Mouse (Mus musculus) cerebellum, adult 18-20 months (tissue): ENCODE results near the gene Wdpcp.

Experiments used
- DNase-seq, 2 experiments: peaks; one replicate each; pipeline ENCODE4 v3.0.0; 2021

Wdpcp gene

DNA sequence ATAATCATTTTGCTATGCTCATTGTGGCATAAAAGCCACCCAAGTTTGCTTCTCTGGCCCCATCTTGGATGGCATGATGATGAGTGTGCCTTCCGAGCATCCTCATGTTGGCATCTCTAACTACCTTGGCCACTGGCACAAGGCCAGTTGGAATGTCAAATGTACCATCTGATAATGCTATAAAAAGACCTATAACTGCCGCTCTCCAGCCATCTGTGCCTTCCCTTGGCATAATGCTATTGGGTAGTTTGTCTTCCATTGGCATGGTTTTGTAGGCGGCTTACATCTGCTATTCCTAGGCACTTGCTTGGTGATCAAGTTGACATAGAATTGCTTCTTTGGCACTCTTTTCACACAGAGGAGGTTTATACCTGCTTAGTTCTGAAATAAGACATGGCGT lies 191.2 kb downstream of the Wdpcp start:
- peak; percentile 69 to 71 for DNase-seq

DNA sequence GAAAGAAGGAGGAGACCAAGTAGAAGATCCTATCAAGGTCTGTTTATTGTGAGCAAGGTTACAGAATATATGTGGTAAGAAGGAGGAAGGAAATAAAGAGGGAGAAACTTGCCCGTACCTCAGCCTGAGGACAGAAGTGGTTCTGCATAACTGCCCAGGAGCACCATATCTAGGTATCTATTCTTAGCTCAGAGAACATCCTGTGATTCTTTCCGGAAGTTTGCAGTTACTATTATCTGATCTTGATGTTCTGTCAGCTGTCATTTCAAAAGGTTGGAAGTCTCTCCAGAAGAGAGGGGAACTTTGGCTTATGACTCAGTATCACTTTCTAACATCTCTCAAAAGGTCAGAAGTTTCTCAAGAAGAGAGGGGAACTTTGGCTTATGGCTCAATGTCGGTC lies 216.8 kb downstream of the Wdpcp start:
- no peak for DNase-seq

DNA sequence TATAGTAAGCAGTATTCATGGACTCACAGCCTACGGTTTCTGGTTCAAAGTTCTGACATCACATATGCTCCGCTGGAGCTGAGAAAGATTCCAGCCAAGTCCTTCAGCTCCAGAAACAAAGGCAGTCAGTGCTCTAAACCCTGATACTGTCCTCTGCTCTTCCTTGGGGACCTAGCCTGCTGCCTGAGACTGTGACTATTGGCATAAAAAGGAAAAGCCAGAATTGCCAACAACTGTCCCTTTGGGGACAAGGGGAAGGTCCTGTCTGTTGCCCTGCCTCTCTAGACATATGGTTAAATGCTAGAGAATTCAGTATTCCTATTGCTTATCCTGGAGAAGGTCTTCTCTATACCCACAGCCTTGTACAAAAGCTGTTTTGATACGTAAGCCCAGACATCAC lies 252.9 kb downstream of the Wdpcp start:
- no peak for DNase-seq

DNA sequence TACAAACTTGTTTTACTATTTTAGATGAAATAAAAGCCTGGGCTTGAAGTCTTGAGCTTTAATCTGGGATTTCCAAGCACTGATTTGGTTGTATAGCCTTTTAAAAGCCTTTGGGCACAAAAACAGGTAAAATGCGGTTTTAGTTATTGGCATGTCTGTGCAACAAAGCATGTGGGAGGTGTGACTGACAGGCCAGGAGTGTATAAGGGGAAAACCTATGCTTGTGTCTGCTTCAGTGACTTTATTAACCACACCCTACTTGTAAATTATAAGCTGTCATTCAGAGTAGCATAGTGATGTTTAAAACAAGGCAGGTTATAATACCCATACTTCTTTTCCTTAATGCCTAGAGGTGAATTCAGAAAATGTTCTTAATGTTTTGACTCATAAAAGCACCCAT lies 254.5 kb downstream of the Wdpcp start:
- DNase-seq = no peak

DNA sequence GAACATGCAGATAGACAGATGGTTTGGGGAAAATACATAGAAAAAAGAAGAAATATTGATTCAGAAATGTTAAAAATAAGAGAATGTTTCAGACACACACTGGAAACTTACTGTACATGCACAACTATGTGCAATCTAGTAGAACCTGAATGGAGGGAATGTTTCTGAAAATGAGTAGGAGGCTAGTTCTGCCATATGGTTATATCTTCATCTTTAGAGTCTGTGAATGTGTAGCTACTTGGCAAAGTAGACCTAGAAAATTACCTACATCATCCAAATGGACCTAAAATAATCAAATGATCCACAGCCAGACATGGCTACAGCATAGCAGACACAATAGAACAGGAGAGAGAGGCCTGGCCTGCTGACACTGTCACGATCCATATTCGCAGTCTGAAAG lies 275.0 kb downstream of the Wdpcp start:
- no peak for DNase-seq

DNA sequence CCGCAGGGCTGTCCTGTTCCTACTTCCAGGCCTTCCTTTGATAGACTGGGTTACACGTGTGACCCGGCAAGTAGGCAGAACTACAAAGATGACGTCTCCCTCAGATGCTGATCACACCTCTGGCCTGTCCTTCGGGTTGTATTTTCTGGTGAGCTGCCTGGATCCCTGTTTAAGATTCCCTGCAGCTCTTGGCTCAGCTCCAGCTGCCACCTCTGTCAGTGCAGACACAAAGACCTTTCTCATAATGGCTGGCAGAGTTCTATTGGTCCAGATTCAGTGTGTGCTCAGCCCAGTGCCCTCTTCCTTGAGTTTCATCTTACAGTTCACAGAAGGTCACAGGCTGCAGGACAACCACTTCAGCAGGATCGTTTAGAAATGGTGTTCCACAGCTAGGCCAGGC lies 292.0 kb downstream of the Wdpcp start:
- no peak for DNase-seq

DNA sequence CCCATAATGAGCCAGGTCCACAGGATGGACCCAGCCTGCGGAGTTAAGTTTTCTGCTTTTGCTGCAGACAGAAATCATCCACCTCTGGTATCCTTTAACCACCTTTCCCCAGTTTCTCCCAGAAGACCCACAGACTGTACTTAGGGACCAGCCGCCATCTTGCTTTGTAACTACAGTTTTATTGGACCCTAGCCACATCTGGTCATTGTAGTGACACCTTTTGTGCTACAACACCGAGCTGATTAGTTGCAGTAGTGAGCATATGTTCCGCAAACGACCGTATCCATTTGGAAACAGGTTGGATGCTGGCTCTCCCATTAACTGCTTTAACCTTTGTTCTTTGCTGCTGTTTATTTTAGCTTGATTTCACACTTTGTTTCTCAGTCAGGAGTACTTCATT lies 292.5 kb downstream of the Wdpcp start:
- DNase-seq = no peak

DNA sequence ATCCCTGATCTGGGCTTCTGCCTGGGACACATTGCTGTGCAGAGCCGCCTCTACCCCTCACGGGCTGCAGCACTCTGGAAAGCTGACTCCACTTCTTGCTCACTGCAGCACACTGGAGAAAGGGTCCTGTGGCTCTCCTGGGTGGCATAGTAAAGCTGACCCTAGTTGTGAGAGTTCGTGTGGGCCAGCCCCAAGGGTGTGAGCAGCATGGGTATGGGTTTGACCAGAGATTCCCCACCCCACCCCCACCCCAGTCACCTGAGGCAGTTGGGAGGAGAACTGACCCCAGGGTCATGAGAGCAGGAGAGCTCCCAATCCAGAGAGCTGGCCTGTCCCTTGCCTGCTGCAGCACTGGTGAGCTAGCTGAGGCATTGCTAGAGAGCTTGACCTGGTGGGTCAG lies 296.6 kb downstream of the Wdpcp start:
- no peak for DNase-seq

DNA sequence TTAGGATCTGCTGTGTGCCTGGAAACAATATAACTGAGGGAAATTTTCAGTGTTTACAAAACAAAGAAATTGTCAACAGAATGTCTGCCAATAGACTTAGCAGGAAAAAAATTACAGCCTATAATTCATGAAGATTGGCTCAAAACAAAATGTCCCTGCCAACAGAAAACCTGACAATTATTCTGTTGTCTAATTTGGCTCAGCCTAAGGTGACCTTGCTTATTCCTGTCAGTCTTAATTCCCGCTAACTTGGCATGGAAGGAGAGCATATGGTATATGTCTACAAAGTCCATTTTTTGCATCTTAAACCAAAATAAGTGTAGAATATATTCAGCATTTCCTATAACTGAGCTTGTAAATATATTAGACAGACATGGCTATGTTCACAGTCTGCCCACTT lies 298.8 kb downstream of the Wdpcp start:
- no peak for DNase-seq

DNA sequence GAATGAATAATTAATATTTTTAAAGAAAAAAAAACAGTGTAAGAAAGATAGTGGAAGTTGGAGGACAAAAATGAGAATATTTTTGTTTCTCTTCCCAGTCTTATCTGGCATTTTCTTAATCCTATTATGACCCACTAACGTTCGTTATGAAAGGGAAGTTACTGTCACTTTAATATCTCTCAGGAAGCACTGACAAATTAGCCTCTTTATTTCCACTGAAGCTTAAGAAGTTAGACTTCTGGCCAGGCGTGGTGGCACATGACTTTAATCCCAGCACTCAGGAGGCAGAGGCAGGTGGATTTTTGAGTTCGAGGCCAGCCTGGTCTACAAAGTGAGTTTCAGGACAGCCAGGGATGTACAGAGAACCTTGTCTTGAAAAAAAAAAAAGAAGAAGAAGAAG lies 299.7 kb downstream of the Wdpcp start:
- DNase-seq = no peak

DNA sequence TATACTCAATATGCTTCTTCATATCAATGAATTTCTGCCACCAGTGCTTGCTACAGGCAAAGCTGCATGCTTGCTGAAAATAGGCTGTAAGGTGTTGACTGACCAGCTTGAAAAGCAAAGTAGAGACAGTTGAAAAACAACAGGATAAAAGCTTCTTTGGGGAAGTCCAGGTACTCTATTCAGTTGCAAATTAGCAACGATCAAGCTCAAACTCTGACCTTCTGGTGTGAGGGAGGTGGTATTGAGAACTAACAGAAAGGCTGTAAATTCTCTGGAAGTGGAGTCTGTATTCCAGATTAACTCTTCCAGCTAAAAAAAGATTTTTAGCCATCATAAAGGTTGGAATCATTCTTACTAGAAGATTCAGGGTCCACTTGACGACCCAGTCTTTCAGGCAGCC lies 303.0 kb downstream of the Wdpcp start:
- no peak for DNase-seq

DNA sequence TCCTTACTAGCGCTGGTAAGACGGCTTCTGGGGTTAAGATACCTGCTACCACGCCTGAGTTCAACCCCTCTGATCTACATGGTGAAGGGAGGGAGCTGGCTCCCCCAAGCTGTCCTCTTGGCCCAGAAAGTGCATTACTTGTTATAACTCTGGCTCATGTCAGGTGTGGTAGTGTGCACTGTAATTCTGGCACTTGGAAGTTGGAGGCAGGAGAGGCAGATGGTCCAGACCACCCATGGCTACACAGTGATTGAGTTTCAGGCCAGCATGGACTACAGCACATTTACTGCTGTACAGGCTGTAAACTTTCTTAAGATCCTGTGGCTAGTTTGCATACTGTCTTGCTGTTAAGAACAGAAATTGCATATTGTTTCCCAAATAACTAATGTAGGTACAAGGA lies 322.7 kb downstream of the Wdpcp start:
- peak; percentile 14 to 15 for DNase-seq

DNA sequence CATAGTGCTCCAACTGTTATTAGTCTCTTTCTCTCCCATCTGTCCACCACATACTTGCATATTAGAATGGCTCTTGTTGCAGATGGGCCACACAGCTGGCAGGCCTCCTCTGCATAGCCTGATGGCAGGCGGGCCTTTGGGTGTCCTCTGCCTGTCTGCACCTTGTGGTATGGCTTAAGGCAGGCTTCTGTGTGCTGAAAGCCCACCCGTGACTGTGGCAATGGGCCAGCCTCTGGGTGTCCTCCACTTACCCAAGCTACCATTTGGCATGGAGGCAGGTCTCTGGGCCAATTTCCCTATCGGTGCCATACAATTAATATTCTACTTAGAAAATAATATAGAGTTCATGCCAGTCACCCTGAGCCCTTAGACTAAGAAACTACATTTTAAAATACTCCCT lies 350.5 kb downstream of the Wdpcp start:
- no peak for DNase-seq
